Mouse (Mus musculus): Measurements from ENCODE around the gene Smc3. TPM values are rescaled to one million over a fixed set of nuclear protein-coding genes. Genes with fewer than 3 reads are reported as not detected.

Smc3 gene
- polyA plus RNA-seq (2012; rRNA removed), result 32.0 and 32.2 TPM in 2 replicates

GRCm38 (mm10) chr19:53599757-53600539 lies at the start of gene Smc3:
Smc3 (plus strand) TSS chr19:53600398.
- peaks cover 6% of the 10 kb centered on the region; the same call in 1 of the 2 replicates for H3K4me1 ChIP-seq (ENCODE audit: control insufficient read depth, insufficient read depth, low read length)
- WGBS, result under 1% methylated on average over 70 of the region's 70 CpGs
- peak within 1 kb of the TSS; percentile 95 for H3K27ac ChIP-seq (ENCODE audit: insufficient read depth, low read length)
- TF ChIP-seq CTCF (IDR thresholded peaks at IDR 0.05; ENCODE audit: borderline replicate concordance, insufficient read depth, low read depth, low read length) (peak; percentile 80), POLR2A (IDR thresholded peaks at IDR 0.05; ENCODE audit: borderline replicate concordance, insufficient read depth, low read length) (peak; percentile 99)
- H3K27me3 ChIP-seq (ENCODE audit: control insufficient read depth, insufficient read depth, low read length), result no peaks in the 10 kb centered on the region
- peak; percentile 99 to 100 for DNase-seq
- peak within 1 kb of the TSS; percentile 83 for H3K4me3 ChIP-seq (replicated peaks; ENCODE audit: insufficient read depth, low read depth, low read length)

GRCm38 (mm10) chr19:53550972-53551371 lies 49.2 kb upstream of the Smc3 start:
- WGBS, result 15% methylated on average over 12 of the region's 12 CpGs
- peak; percentile 49 to 50 for DNase-seq
- TF ChIP-seq POLR2A (IDR thresholded peaks at IDR 0.05; ENCODE audit: borderline replicate concordance, insufficient read depth, low read length) (no peak), CTCF (IDR thresholded peaks at IDR 0.05; ENCODE audit: borderline replicate concordance, insufficient read depth, low read depth, low read length) (no peak)
- Histone ChIP-seq H3K4me1 (ENCODE audit: control insufficient read depth, insufficient read depth, low read length) (peaks cover 7% of the 10 kb centered on the region; the same call in 1 of the 2 replicates), H3K27ac (ENCODE audit: insufficient read depth, low read length) (no peak overlapping the region), H3K27me3 (ENCODE audit: control insufficient read depth, insufficient read depth, low read length) (no peaks in the 10 kb centered on the region), H3K4me3 (replicated peaks; ENCODE audit: insufficient read depth, low read depth, low read length) (no peak overlapping the region)

GRCm38 (mm10) chr19:53552216-53552786 lies 47.9 kb upstream of the Smc3 start:
- DNase-seq, result no peak
- peaks cover 7% of the 10 kb centered on the region; the same call in 1 of the 2 replicates for H3K4me1 ChIP-seq (ENCODE audit: control insufficient read depth, insufficient read depth, low read length)
- TF ChIP-seq POLR2A (IDR thresholded peaks at IDR 0.05; ENCODE audit: borderline replicate concordance, insufficient read depth, low read length), result no peak
- no peak for TF ChIP-seq CTCF (IDR thresholded peaks at IDR 0.05; ENCODE audit: borderline replicate concordance, insufficient read depth, low read depth, low read length)
- H3K27ac ChIP-seq (ENCODE audit: insufficient read depth, low read length), result no peak overlapping the region
- H3K27me3 ChIP-seq (ENCODE audit: control insufficient read depth, insufficient read depth, low read length), result no peaks in the 10 kb centered on the region
- no peak overlapping the region for H3K4me3 ChIP-seq (replicated peaks; ENCODE audit: insufficient read depth, low read depth, low read length)
- WGBS, result 72% methylated on average over 10 of the region's 10 CpGs

GRCm38 (mm10) chr19:53552795-53553194 lies 47.4 kb upstream of the Smc3 start:
- no peak for DNase-seq
- Histone ChIP-seq H3K27me3 (ENCODE audit: control insufficient read depth, insufficient read depth, low read length) (no peaks in the 10 kb centered on the region), H3K27ac (ENCODE audit: insufficient read depth, low read length) (no peak overlapping the region), H3K4me3 (replicated peaks; ENCODE audit: insufficient read depth, low read depth, low read length) (no peak overlapping the region), H3K4me1 (ENCODE audit: control insufficient read depth, insufficient read depth, low read length) (peaks cover 7% of the 10 kb centered on the region; the same call in 1 of the 2 replicates)
- TF ChIP-seq CTCF (IDR thresholded peaks at IDR 0.05; ENCODE audit: borderline replicate concordance, insufficient read depth, low read depth, low read length), result no peak
- no peak for TF ChIP-seq POLR2A (IDR thresholded peaks at IDR 0.05; ENCODE audit: borderline replicate concordance, insufficient read depth, low read length)
- 64% methylated on average over 6 of the region's 6 CpGs for WGBS

GRCm38 (mm10) chr19:53554402-53554801 lies 45.8 kb upstream of the Smc3 start:
- Histone ChIP-seq H3K4me3 (replicated peaks; ENCODE audit: insufficient read depth, low read depth, low read length) (no peak overlapping the region), H3K27ac (ENCODE audit: insufficient read depth, low read length) (no peak overlapping the region), H3K27me3 (ENCODE audit: control insufficient read depth, insufficient read depth, low read length) (no peaks in the 10 kb centered on the region), H3K4me1 (ENCODE audit: control insufficient read depth, insufficient read depth, low read length) (peaks cover 7% of the 10 kb centered on the region; the same call in 1 of the 2 replicates)
- WGBS, result 88% methylated on average over 11 of the region's 11 CpGs
- DNase-seq, result no peak
- TF ChIP-seq POLR2A (IDR thresholded peaks at IDR 0.05; ENCODE audit: borderline replicate concordance, insufficient read depth, low read length) (no peak), CTCF (IDR thresholded peaks at IDR 0.05; ENCODE audit: borderline replicate concordance, insufficient read depth, low read depth, low read length) (no peak)

- H3K27ac ChIP-seq (ENCODE audit: insufficient read depth, low read length), result no peak overlapping the region
- TF ChIP-seq CTCF (IDR thresholded peaks at IDR 0.05; ENCODE audit: borderline replicate concordance, insufficient read depth, low read depth, low read length), result no peak
- TF ChIP-seq POLR2A (IDR thresholded peaks at IDR 0.05; ENCODE audit: borderline replicate concordance, insufficient read depth, low read length), result no peak
- DNase-seq, result no peak
- H3K4me1 ChIP-seq (ENCODE audit: control insufficient read depth, insufficient read depth, low read length), result peaks cover 7% of the 10 kb centered on the region; the same call in 1 of the 2 replicates
- no peaks in the 10 kb centered on the region for H3K27me3 ChIP-seq (ENCODE audit: control insufficient read depth, insufficient read depth, low read length)
- no peak overlapping the region for H3K4me3 ChIP-seq (replicated peaks; ENCODE audit: insufficient read depth, low read depth, low read length)
- WGBS, result 86% methylated on average over 5 of the region's 5 CpGs
Measured at GRCm38 (mm10) chr19:53554981-53555616, 45.1 kb upstream of the Smc3 start.

GRCm38 (mm10) chr19:53556841-53557240 lies 43.4 kb upstream of the Smc3 start:
- Histone ChIP-seq H3K4me1 (ENCODE audit: control insufficient read depth, insufficient read depth, low read length) (0 out of 2 replicates have a peak, but pooled peaks cover 3% of the 10 kb centered on the region), H3K4me3 (replicated peaks; ENCODE audit: insufficient read depth, low read depth, low read length) (no peak overlapping the region), H3K27ac (ENCODE audit: insufficient read depth, low read length) (no peak overlapping the region), H3K27me3 (ENCODE audit: control insufficient read depth, insufficient read depth, low read length) (no peaks in the 10 kb centered on the region)
- DNase-seq, result no peak
- TF ChIP-seq CTCF (IDR thresholded peaks at IDR 0.05; ENCODE audit: borderline replicate concordance, insufficient read depth, low read depth, low read length) (no peak), POLR2A (IDR thresholded peaks at IDR 0.05; ENCODE audit: borderline replicate concordance, insufficient read depth, low read length) (no peak)
- WGBS, result 29% methylated on average over 6 of the region's 6 CpGs

Data from cerebellum, adult 2 months (tissue).